Mouse (Mus musculus): Measurements from ENCODE around the gene Lrit3.
"Not testable (repeated sequence)": the region's sequence is repeated elsewhere in the genome, so short reads cannot be mapped to it uniquely, and the experiment has no call there.

Lrit3 gene

GRCm38 (mm10) chr3:129766971-129767794 lies 36.6 kb downstream of the Lrit3 start:
- DNase-seq, result peak; percentile 90

- DNase-seq, result peak; percentile 92
Observed at GRCm38 (mm10) chr3:129766106-129766505, 37.7 kb downstream of the Lrit3 start.

- not testable (repeated sequence) for DNase-seq
Observed at GRCm38 (mm10) chr3:129757599-129757998, 46.2 kb downstream of the Lrit3 start.

GRCm38 (mm10) chr3:129754650-129755604 lies 48.9 kb downstream of the Lrit3 start, which contains the start of gene Egf:
TSS of gene Egf (minus strand) at chr3:129755316.
- DNase-seq, result peak; percentile 92

GRCm38 (mm10) chr3:129744803-129745202 lies 59.0 kb downstream of the Lrit3 start:
- DNase-seq, result no peak

GRCm38 (mm10) chr3:129742781-129743180 lies 61.0 kb downstream of the Lrit3 start:
- DNase-seq, result no peak

- DNase-seq, result peak; percentile 25
Observed at GRCm38 (mm10) chr3:129738291-129739183, 65.3 kb downstream of the Lrit3 start.
